Mouse (Mus musculus) lung, postnatal 0 days (tissue): Measurements from ENCODE around the gene Txndc8.

ENCODE experiments used
- CTCF ChIP-seq: IDR thresholded peaks from 2 replicates; pipeline ENCODE4 v1.5.1; 2016; ENCODE audit warnings: antibody characterized with exemption, mild to moderate bottlenecking
- EP300 ChIP-seq: IDR thresholded peaks from 2 replicates; pipeline ENCODE4 v1.6.1; 2016; ENCODE audit warnings: antibody characterized with exemption, mild to moderate bottlenecking, control low read depth

GRCm38 (mm10) chr4:57952416-57952815, 56.5 kb downstream of the Txndc8 start:
- TF ChIP-seq CTCF (no peak), EP300 (no peak)
